Mouse (Mus musculus): Measurements from ENCODE around the gene Gm28845.

GRCm38 (mm10) chr1:65063352-65063751 lies 56.0 kb downstream of the Gm28845 start, which contains the start of gene Crygd:
- TF ChIP-seq POLR2A (IDR thresholded peaks at IDR 0.05; ENCODE audit: low read depth, low read length) (no peak), CTCF (IDR thresholded peaks at IDR 0.05; ENCODE audit: borderline replicate concordance, insufficient read depth, low read length) (no peak)
